Mouse (Mus musculus): ENCODE results near the gene Zrsr1. TPM values are rescaled to one million over a fixed set of nuclear protein-coding genes. Genes with fewer than 3 reads are reported as not detected.

Gene Zrsr1
- total and polyA plus RNA-seq, 3 experiments: 4.0 to 9.3 (median 4.8) TPM

- TF ChIP-seq ETS1 (conservative IDR thresholded peaks at IDR 0.05; ENCODE audit: low read depth, low read length) (no peak), MAZ (IDR thresholded peaks at IDR 0.05; ENCODE audit: low read depth, low read length) (no peak; the same call in 1 of the 2 replicates), ZNF384 (IDR thresholded peaks at IDR 0.05; ENCODE audit: low read depth, low read length) (no peak), JUND (conservative IDR thresholded peaks at IDR 0.05; ENCODE audit: low read depth, low read length) (no peak), GABPA (IDR thresholded peaks at IDR 0.05; ENCODE audit: insufficient replicate concordance, low read depth, low read length) (no peak), CHD1 (IDR thresholded peaks at IDR 0.05; ENCODE audit: low read depth, low read length) (no peak), TCF12 (IDR thresholded peaks at IDR 0.05; ENCODE audit: low read depth, low read length) (peak; percentile 48; the same call in 1 of the 2 replicates)
These were observed 36.5 kb downstream of the Zrsr1 start (continued) for GRCm38 (mm10) chr11:23008181-23008823.

GRCm38 (mm10) chr11:23008824-23009200 is 37.0 kb downstream of the Zrsr1 start:
- Histone ChIP-seq H3K9ac (ENCODE audit: insufficient read depth, low read depth) (peak overlapping the region; percentile 68), H3K9me3 (replicated peaks; ENCODE audit: low read length) (no peaks in the 10 kb centered on the region), H3K27ac (ENCODE audit: insufficient read depth, low read depth) (no peak overlapping the region), H3K4me3 (replicated peaks in 1 of 3; ENCODE audit: low read depth in 2 of 3, low read length in 2 of 3, poor library complexity in 1 of 3) (peak overlapping the region in 2 of 3 experiments; percentile 60 to 76), H3K79me2 (replicated peaks; ENCODE audit: control insufficient read depth, extremely low read depth, insufficient read depth, poor library complexity, severe bottlenecking) (no peaks in the 10 kb centered on the region), H3K36me3 (replicated peaks in 1 of 2; ENCODE audit: control insufficient read depth in 1 of 2, insufficient read depth in 1 of 2, low read length in 1 of 2) (peaks cover 9 to 26% of the 10 kb centered on the region in 2 experiments), H3K27me3 (replicated peaks) (no peaks in the 10 kb centered on the region), H3K4me1 (ENCODE audit: control insufficient read depth in 1 of 2, insufficient read depth in 2 of 2) (peaks cover 3 to 13% of the 10 kb centered on the region in 2 experiments; a peak in 3 of 4 replicates), H3K4me2 (ENCODE audit: insufficient read depth, low read depth, poor library complexity, severe bottlenecking) (peak overlapping the region; percentile 55)
- no peak for DNase-seq (ENCODE audit: extremely low read depth)
- dilution Hi-C loops (cut with MboI; ENCODE audit: extremely low pct_ligation_motif_present, extremely low pct_unique_long_range_greater_than_20kb, low sequenced_read_pairs): no loop called here
- in situ Hi-C loops (cut with MboI; ENCODE audit: low pct_ligation_motif_present, low pct_unique_long_range_greater_than_20kb, low sequenced_read_pairs): loop anchor here (5.0 kb wide), 1 partner anchor 258 kb away; no protein-coding TSS in a partner anchor
- no peak for TF ChIP-seq UBTF (IDR thresholded peaks at IDR 0.05; ENCODE audit: low read depth, low read length)

GRCm38 (mm10) chr11:23013096-23013495 is 41.3 kb downstream of the Zrsr1 start:
- Histone ChIP-seq H3K4me1 (ENCODE audit: control insufficient read depth in 1 of 2, insufficient read depth in 2 of 2) (0 out of 4 replicates have a peak, but pooled peaks cover 0 to 5% of the 10 kb centered on the region in 2 experiments), H3K36me3 (replicated peaks in 1 of 2; ENCODE audit: control insufficient read depth in 1 of 2, insufficient read depth in 1 of 2, low read length in 1 of 2) (peaks cover 0 to 2% of the 10 kb centered on the region in 2 experiments), H3K9ac (ENCODE audit: insufficient read depth, low read depth) (no peak overlapping the region), H3K79me2 (replicated peaks; ENCODE audit: control insufficient read depth, extremely low read depth, insufficient read depth, poor library complexity, severe bottlenecking) (no peaks in the 10 kb centered on the region), H3K9me3 (replicated peaks; ENCODE audit: low read length) (peaks cover 2% of the 10 kb centered on the region), H3K27me3 (replicated peaks) (no peaks in the 10 kb centered on the region), H3K4me3 (replicated peaks in 1 of 3; ENCODE audit: low read depth in 2 of 3, low read length in 2 of 3, poor library complexity in 1 of 3) (no peak overlapping the region), H3K4me2 (ENCODE audit: insufficient read depth, low read depth, poor library complexity, severe bottlenecking) (no peak overlapping the region), H3K27ac (ENCODE audit: insufficient read depth, low read depth) (no peak overlapping the region)
- in situ Hi-C loops (cut with MboI; ENCODE audit: low pct_ligation_motif_present, low pct_unique_long_range_greater_than_20kb, low sequenced_read_pairs): no loop called here
- TF ChIP-seq RCOR1 (conservative IDR thresholded peaks at IDR 0.05; ENCODE audit: low read depth, low read length): no peak
- TF ChIP-seq MAFK (IDR thresholded peaks at IDR 0.05; ENCODE audit: insufficient replicate concordance, low read length): no peak
- TF ChIP-seq CHD1 (IDR thresholded peaks at IDR 0.05; ENCODE audit: low read depth, low read length): no peak
- TF ChIP-seq PAX5 (IDR thresholded peaks at IDR 0.05; ENCODE audit: low read length): no peak
- TF ChIP-seq SIN3A (IDR thresholded peaks at IDR 0.05; ENCODE audit: low read length): no peak
- TF ChIP-seq ZC3H11A (IDR thresholded peaks at IDR 0.05; ENCODE audit: low read depth, low read length): no peak
- TF ChIP-seq ZKSCAN1 (IDR thresholded peaks at IDR 0.05; ENCODE audit: borderline replicate concordance, low read depth, low read length): no peak
- dilution Hi-C loops (cut with MboI; ENCODE audit: extremely low pct_ligation_motif_present, extremely low pct_unique_long_range_greater_than_20kb, low sequenced_read_pairs): no loop called here
- no peak for DNase-seq (ENCODE audit: extremely low read depth)

Measured in CH12.LX (cell line).